Mouse (Mus musculus): Measurements from ENCODE around the gene Wnt7b. TPM values are rescaled to one million over a fixed set of nuclear protein-coding genes. Genes with fewer than 3 reads are reported as not detected.

Gene Wnt7b
- polyA plus RNA-seq, 1 experiment, result not detected

GRCm38 (mm10) chr15:85564034-85564769 is 18.1 kb downstream of the Wnt7b start:
- Histone ChIP-seq H3K27ac (replicated peaks; ENCODE audit: low read depth, low read length) (no peak overlapping the region), H3K4me3 (ENCODE audit: insufficient read depth, low read depth, low read length) (no peak overlapping the region), H3K4me1 (ENCODE audit: control insufficient read depth, insufficient read depth, insufficient read length, low read length) (no peaks in the 10 kb centered on the region)

DNA sequence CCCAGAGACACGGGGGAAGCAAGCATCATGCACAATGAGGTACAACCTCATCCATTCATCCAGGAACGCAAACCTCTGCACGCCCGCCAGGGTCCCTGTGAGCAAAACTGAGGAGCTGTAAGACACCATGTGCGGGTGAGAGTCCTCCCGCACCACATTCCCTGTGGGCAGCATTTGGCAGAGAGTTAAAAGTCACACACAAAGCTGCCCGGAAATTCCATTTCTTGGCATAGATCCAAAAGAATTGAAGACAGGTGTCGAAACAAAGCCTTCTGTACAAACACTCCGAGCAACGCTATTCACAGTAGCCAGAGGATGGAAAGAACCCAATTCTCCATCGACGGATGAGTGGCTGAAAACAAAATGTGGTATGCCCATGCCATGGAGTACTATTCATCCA is 20.3 kb downstream of the Wnt7b start:
- Histone ChIP-seq H3K4me1 (ENCODE audit: control insufficient read depth, insufficient read depth, insufficient read length, low read length) (no peaks in the 10 kb centered on the region), H3K27ac (replicated peaks; ENCODE audit: low read depth, low read length) (no peak overlapping the region), H3K4me3 (ENCODE audit: insufficient read depth, low read depth, low read length) (no peak overlapping the region)

DNA sequence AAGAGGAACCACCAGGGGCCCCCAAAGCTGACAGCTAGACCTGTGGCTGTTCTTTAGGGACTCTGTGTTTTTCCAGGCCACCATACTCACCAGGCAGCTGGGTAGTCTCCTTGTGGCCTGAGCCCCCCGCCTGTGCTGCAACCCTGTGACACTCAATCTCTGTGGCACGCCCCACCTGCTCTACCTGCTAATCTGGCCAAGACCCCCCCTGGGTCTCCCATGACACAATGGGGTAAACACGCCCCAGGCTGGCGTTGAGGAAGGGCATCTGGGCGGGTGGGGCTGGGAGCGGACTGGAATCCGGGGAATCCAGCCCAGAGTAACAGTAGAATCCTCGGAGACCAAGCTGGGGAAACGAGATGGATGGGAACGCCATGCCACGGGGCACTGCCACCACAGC is 21.4 kb downstream of the Wnt7b start:
- no peaks in the 10 kb centered on the region for H3K4me1 ChIP-seq (ENCODE audit: control insufficient read depth, insufficient read depth, insufficient read length, low read length)
- H3K4me3 ChIP-seq (ENCODE audit: insufficient read depth, low read depth, low read length), result no peak overlapping the region
- H3K27ac ChIP-seq (replicated peaks; ENCODE audit: low read depth, low read length), result no peak overlapping the region

DNA sequence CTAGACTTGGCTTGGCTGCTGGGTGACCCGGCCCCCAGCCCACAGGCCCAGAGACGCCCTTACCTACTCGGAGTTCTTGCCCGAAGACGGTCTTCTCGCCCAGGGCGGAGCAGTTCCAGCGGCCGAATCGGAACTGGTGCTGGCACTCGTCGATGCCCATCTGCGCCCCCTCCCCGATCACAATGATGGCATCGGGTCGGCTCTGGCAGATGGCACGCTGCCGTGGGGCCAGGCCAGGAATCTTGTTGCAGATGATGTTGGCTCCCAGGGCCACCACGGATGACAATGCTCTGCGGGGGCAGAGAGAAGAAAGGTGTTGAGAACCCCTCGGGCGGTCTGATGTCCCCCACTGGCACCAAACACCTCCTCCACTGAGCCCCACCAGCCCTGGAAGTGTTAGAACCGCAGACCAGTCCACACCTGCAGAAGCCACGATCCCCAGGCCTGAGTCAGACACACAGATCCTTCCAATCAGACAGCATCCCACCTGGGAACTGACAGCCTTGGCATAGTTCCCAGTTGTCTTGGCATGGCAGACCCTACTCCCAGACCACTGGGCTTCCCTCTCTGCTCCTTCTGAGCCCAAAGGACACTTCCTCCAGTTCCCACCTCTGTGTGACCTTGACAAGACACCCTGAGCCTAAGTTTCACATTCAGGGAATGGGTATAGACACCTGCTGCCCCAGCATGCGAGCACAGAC is 23.3 kb downstream of the Wnt7b start:
- H3K4me1 ChIP-seq (ENCODE audit: control insufficient read depth, insufficient read depth, insufficient read length, low read length), result no peaks in the 10 kb centered on the region
- H3K27ac ChIP-seq (replicated peaks; ENCODE audit: low read depth, low read length), result no peak overlapping the region
- no peak overlapping the region for H3K4me3 ChIP-seq (ENCODE audit: insufficient read depth, low read depth, low read length)

- Histone ChIP-seq H3K4me1 (ENCODE audit: control insufficient read depth, insufficient read depth, insufficient read length, low read length) (no peaks in the 10 kb centered on the region), H3K4me3 (ENCODE audit: insufficient read depth, low read depth, low read length) (no peak overlapping the region), H3K27ac (replicated peaks; ENCODE audit: low read depth, low read length) (no peak overlapping the region)
These were observed 26.5 kb downstream of the Wnt7b start for GRCm38 (mm10) chr15:85555799-85556198.

GRCm38 (mm10) chr15:85553421-85553820 is 28.9 kb downstream of the Wnt7b start:
- Histone ChIP-seq H3K4me3 (ENCODE audit: insufficient read depth, low read depth, low read length) (no peak overlapping the region), H3K4me1 (ENCODE audit: control insufficient read depth, insufficient read depth, insufficient read length, low read length) (no peaks in the 10 kb centered on the region), H3K27ac (replicated peaks; ENCODE audit: low read depth, low read length) (no peak overlapping the region)

GRCm38 (mm10) chr15:85546500-85546899 is 35.8 kb downstream of the Wnt7b start:
- Histone ChIP-seq H3K4me3 (ENCODE audit: insufficient read depth, low read depth, low read length) (no peak overlapping the region), H3K27ac (replicated peaks; ENCODE audit: low read depth, low read length) (no peak overlapping the region), H3K4me1 (ENCODE audit: control insufficient read depth, insufficient read depth, insufficient read length, low read length) (no peaks in the 10 kb centered on the region)

GRCm38 (mm10) chr15:85545369-85545768 is 36.9 kb downstream of the Wnt7b start:
- Histone ChIP-seq H3K27ac (replicated peaks; ENCODE audit: low read depth, low read length) (no peak overlapping the region), H3K4me3 (ENCODE audit: insufficient read depth, low read depth, low read length) (no peak overlapping the region), H3K4me1 (ENCODE audit: control insufficient read depth, insufficient read depth, insufficient read length, low read length) (no peaks in the 10 kb centered on the region)

DNA sequence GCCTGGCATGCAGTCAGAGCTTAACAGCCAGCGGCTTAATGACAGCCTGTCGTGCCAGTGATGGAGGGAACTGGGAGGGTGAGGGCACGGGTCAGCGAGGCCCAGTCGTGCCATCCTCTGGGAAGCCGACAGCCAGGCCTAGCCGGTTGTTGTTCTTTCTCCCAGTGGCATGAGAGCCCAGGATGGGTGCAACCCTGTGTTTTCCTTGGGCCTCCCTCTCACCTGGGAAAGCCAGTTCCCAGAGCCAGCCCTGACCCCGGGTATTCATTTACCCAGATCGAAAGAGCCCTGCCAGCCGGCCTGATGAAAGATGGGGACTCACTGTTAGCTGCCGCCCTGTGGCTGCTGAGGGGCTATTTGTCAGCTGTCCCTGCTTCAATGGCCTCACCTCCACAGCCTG is 44.1 kb downstream of the Wnt7b start:
- no peak overlapping the region for H3K27ac ChIP-seq (replicated peaks; ENCODE audit: low read depth, low read length)
- no peak overlapping the region for H3K4me3 ChIP-seq (ENCODE audit: insufficient read depth, low read depth, low read length)
- H3K4me1 ChIP-seq (ENCODE audit: control insufficient read depth, insufficient read depth, insufficient read length, low read length), result no peaks in the 10 kb centered on the region

DNA sequence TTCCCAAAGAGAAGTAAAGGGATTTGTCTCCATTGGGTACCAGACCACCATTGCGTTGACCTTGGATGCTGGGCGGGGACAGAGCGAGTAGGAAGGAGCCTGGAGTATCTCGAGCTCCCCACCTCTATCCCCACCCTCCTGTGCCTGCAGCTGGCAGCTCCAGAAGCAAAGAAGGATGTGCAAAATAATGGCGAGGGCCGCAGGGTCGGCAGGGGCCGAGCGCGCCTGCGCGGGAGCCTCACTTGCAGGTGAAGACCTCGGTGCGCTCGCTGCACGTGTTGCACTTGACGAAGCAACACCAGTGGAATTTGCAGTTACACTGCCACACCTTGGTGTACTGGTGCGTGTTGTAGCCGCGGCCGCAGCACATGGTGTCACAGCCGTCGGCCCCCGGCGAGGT is 45.1 kb downstream of the Wnt7b start:
- Histone ChIP-seq H3K4me1 (ENCODE audit: control insufficient read depth, insufficient read depth, insufficient read length, low read length) (no peaks in the 10 kb centered on the region), H3K4me3 (ENCODE audit: insufficient read depth, low read depth, low read length) (no peak overlapping the region), H3K27ac (replicated peaks; ENCODE audit: low read depth, low read length) (no peak overlapping the region)

DNA sequence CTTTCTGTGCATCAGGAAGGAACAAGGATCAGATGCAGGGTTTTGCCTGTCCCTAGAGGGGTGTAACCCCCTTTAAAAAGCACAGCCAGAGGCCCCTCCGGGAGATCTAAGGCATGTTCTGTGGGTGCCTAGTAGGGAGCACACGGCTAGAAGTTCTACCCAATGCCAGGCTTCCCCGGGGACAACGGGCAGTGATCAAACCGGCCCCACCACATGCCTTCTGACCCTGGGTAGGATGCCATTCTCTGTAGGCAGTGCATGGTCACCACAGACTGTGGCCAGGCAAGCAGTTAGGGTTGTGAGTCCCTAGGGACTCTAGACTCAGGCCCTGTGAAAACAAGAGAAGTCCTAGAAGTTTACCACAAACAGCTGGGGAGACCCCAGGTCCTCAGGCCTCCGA is 47.6 kb downstream of the Wnt7b start:
- H3K4me3 ChIP-seq (ENCODE audit: insufficient read depth, low read depth, low read length), result no peak overlapping the region
- no peak overlapping the region for H3K27ac ChIP-seq (replicated peaks; ENCODE audit: low read depth, low read length)
- no peaks in the 10 kb centered on the region for H3K4me1 ChIP-seq (ENCODE audit: control insufficient read depth, insufficient read depth, insufficient read length, low read length)

GRCm38 (mm10) chr15:85534215-85534614 is 48.1 kb downstream of the Wnt7b start:
- Histone ChIP-seq H3K27ac (replicated peaks; ENCODE audit: low read depth, low read length) (no peak overlapping the region), H3K4me3 (ENCODE audit: insufficient read depth, low read depth, low read length) (no peak overlapping the region), H3K4me1 (ENCODE audit: control insufficient read depth, insufficient read depth, insufficient read length, low read length) (no peaks in the 10 kb centered on the region)

- no peak overlapping the region for H3K27ac ChIP-seq (replicated peaks; ENCODE audit: low read depth, low read length)
- H3K4me3 ChIP-seq (ENCODE audit: insufficient read depth, low read depth, low read length), result no peak overlapping the region
- no peaks in the 10 kb centered on the region for H3K4me1 ChIP-seq (ENCODE audit: control insufficient read depth, insufficient read depth, insufficient read length, low read length)
These were observed 50.2 kb downstream of the Wnt7b start for GRCm38 (mm10) chr15:85532063-85532462.

DNA sequence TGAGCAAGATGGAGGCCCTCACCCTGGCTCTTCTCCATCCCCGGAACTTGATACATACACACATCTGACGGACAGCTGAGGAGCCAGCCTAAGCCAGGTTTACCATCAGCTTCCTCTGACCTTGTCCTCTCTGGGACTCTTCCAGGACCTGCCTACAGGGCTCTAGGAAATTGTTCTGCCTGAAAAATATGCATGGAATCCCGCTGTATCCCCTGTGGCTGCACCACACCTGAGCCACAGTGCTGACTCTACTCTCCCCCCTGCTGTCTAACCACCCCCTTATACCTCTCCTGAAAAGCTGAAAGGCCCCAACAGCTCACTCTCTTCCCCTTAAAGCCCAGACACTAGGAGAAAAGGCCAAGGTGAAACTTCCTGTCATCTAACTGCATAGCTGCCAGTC is 52.4 kb downstream of the Wnt7b start:
- Histone ChIP-seq H3K27ac (replicated peaks; ENCODE audit: low read depth, low read length) (no peak overlapping the region), H3K4me3 (ENCODE audit: insufficient read depth, low read depth, low read length) (no peak overlapping the region), H3K4me1 (ENCODE audit: control insufficient read depth, insufficient read depth, insufficient read length, low read length) (no peaks in the 10 kb centered on the region)

- Histone ChIP-seq H3K27ac (replicated peaks; ENCODE audit: low read depth, low read length) (no peak overlapping the region), H3K4me1 (ENCODE audit: control insufficient read depth, insufficient read depth, insufficient read length, low read length) (no peaks in the 10 kb centered on the region), H3K4me3 (ENCODE audit: insufficient read depth, low read depth, low read length) (no peak overlapping the region)
These were observed 57.8 kb downstream of the Wnt7b start for GRCm38 (mm10) chr15:85524404-85524950.
